Mouse (Mus musculus) erythroblast, embryonic 14.5 days (primary cell): ENCODE measurements at regions not wholly inside any gene's neighbourhood (a gene's known extent, or its start where the extent isn't known, plus 50 kb on each side); places are given as distances from the start of the nearest gene placed in this dataset.

Source experiments
- GATA1 ChIP-seq: IDR thresholded peaks from 2 replicates; pipeline ENCODE4 v1.6.1; 2012; ENCODE audit warnings: low read length, inconsistent platforms, mixed read lengths
- TAL1 ChIP-seq: IDR thresholded peaks from 3 replicates; pipeline ENCODE4 v1.6.1; 2012; ENCODE audit warnings: low read length, inconsistent platforms, mixed read lengths

- TF ChIP-seq GATA1 (no peak), TAL1 (no peak)
Observed at GRCm38 (mm10) chr14:54074659-54075058, 179.2 kb downstream of the Dad1 start.
